Mouse (Mus musculus) ovary, postnatal 14 days (tissue): ENCODE results near the gene Aif1l.
A peak's percentile ranks its signal among the peaks of the same experiment; 100 is the strongest.

ENCODE experiments used
- DNase-seq: peaks from one replicate; pipeline ENCODE4 v3.0.0; 2022; ENCODE audit warnings: low spot score

Aif1l gene

DNA sequence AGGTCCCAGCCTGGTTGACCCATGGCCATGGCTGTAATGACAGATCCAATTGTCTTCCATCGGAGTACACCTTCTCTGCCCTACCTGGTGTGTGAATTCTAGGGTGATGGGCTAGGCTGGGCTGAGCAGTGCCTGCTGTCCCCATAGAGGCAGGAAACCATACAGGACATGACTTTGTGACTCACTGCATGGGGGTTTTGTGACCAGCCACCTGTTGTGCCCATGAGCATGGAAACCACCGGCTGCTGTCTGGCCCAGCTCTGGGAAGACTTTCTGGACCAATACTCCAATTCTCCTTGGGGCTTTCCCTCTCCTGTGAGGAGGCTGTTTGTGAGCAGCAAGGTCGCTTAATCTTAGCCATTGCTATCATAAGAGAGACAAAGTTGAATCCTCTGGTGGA lies 2.8 kb downstream of the Aif1l start:
- no peak for DNase-seq

DNA sequence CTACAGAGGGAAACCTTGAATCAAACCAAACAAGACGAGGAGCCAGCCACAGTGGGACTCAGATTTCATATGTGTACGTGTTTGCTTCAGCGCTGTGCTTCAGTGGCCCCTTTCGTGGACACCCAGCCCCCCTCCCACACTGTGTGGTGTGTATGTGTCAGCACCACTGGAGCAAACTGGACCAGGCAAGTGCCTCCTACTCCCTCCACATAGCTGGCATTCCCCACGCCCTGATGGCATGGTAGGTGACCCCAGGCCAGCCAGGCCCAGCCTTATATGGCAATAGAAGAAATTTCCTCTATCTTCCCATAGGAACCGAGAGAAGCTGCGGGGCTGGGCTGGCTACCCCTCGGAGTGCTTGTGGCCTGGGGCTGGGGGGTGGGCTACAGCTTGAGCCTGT lies 3.7 kb downstream of the Aif1l start:
- DNase-seq, result no peak

DNA sequence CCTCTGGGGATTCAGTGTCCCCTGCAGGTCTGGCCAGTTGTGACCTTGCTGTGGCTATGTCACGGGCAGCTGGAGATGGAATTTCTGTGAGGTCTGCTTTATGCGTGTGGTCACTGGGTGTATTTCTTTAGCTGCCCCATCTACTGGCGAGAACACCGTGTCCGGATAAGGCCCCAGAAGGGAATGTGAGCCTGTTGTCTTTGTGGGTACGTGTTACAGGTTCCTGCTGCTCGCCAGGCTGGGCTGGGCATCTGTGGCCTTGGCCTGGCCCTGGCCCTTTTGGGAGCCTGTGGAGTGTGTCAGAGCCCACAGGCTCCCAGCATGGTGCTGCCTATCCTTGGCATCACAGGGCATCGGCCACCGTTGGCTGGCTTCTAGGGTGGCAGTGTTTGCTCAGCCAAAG lies 4.8 kb downstream of the Aif1l start:
- DNase-seq, result no peak

DNA sequence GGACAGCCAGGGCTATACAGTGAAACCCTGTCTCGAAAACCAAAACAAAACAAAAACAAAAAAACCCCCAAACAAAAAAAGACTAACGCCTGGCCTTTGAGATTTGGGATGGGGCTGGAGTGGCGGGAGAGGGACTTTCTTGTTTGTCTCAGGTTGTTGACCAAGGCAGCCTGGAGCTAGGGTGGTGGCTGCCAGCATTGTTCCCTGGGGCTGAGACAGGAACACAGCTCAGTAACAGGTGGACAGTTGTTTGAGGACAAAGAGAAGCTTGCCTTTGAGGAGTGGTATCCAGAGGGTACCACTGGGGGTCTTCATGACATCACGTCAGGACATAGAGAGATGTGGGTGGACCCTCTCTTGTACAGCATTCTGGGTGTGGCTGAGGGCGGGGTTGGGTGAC lies 5.7 kb downstream of the Aif1l start:
- no peak for DNase-seq

DNA sequence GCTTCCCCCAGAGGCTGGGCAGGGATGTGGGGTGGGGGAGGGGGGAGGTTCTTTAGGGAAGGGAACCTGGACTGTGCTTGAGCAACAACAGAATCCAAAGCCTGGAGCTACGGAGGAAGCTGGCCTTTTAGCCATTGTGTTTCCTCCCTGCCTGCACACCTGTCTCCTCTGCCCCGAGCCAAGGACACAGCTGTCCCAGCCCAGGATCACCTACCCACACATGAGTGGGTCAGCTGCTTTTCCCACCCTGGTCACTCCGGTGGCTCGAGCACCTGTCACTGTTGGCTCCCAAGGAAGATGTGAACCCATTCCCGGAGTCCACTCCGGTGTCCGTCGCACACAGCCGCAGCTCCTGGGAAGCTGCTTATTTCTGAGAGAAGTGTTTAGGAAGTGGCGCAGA lies 7.3 kb downstream of the Aif1l start:
- DNase-seq, result no peak

DNA sequence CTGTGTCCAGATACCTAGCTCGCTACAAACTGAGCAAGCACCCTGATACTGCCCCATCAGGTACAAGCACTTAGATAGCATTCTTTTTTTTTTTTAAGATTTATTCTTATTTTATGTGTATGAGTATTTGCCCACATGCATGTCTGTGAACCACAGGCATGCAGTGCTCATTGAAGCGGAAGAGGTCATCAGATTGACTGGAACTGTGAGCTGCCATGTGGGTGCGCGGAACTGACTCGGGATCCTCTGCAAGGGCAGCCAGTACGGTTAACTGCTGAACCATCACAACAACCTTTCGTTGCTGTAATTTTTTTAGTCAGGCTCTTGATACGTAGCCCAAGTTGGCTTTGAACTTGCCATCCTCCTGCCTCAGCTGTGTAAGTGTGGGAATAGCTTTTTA lies 11.0 kb downstream of the Aif1l start:
- DNase-seq, result no peak

DNA sequence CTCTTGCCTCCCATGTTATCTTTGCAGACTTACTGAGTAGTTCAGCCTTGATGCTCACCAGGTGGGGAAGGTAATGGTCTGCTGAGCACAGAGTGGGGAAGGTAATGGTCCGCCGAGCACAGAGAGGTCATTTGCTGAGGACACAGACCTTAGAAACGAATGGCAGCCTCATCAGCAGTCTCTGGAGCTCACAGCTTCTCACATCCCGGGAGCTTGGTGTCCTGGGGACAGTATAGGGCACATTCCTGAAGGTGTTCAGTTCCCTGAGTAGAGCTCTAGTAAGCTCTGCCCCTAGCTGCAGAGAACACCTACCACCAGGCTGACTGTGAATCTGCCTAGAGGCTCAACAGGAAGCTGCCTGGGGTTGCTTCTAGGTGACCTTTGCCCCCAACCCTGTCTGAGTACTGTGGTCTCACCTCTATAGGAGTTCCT lies 11.9 kb downstream of the Aif1l start:
- DNase-seq, result no peak

DNA sequence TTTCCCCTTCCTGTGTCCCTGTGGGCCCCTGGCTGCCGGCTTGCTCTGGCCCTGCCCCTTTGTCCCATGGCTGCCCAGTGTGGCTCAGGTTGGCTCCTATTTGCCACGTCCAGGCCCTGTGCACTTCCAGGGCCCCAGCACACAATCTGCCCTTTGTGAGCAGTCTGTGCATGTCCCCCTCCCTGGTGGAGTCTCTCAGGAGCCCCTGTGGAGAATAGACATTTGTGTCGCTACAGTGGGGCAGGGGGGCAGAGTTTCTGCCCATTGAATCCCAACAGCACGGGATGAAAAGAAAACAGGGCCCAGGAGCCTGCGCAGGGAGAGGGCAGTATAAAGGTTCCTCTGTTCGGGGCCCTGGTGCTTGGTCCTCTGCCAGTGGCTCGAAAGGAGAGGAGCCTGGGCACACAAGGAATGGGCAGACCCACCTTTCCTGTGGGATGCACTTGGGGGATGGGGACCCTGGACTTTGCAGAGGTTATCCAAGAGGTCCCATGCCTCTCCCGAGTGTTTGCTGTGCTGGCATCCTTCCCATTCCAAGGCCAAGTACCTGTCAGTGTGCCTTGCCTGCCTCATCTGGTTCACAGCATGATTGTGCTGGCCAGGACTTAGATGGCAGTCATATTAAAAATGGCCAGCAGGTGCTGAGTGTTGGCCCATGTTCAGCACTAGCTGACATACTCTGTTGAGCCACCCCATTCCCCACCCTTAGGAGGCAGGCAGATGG lies 12.7 kb downstream of the Aif1l start:
- no peak for DNase-seq

DNA sequence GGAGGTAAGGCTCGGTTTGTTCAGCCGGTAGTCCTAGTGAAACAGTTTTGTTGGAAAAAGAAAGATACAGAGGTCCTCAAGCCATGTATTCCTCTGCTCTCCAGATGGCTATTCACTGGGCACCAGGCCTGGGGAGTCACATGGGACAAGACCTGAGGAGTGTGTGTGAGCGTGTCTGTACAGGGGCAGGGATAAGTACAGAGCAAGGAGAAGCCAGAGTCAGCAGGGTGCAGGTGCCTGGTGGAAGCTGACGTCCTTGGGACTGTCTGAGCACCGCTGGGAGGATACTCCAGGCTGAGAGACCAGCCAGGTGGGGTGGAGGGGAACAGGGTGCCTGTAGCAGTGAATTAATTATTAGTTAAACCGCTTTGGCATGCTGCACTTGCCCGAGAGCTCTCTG lies 13.6 kb downstream of the Aif1l start:
- DNase-seq, result no peak

DNA sequence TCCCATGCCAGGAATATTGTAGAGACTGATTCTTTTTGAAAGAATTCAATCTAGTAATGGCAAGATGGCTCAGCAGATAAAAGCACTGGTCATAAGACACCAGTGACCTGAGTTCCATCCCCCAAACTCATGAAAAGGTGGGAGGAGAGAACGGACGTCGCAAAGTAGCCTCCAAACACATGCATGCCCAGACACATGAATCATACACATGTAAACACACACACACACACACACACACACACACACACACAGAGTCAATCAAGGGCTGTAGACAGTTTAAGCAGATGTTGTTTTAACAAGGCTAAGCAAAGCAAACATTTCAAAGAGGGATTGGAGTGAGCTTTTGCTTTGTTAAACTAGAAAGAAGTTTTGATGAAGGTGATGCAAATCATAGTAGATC lies 14.3 kb downstream of the Aif1l start:
- no peak for DNase-seq

DNA sequence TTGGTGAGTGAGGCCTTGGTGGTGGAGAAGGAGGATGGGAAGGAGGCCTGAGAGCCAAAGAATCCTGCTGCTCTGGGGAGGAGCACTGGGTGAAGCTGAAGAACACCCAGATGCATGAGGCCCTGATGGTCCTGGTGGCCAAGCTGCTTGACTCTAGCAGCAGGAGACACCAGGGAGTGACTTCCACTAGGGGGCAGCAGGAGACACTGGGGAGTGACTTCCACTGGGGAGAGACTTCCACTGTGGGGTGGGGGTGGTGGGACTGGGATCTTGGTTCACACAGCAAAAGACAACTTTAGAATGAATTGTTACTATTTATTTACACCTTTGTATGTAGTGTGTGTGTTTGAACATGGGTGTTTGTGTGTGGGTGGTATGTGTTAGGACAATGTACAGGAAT lies 15.2 kb downstream of the Aif1l start:
- DNase-seq, result no peak

DNA sequence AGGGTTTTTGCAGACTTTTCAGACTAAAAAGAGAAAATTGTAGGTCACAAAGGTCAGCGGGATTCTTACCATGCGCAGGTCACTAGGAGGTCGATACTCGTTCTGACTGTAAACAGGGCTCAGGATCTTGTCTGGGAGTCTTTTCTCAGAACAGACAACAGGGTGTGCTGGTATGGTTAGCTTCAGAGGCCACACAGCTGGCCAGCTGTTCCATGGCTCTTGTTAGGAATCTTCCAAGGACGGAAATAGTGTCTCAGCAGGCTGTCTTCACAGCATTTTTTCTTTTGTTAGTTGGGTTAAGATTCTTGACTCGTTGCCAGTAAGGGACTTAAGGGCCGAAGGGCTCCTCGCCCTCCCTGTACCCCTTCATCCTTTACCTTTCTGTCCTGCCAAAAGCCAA lies 16.9 kb downstream of the Aif1l start:
- DNase-seq, result no peak

DNA sequence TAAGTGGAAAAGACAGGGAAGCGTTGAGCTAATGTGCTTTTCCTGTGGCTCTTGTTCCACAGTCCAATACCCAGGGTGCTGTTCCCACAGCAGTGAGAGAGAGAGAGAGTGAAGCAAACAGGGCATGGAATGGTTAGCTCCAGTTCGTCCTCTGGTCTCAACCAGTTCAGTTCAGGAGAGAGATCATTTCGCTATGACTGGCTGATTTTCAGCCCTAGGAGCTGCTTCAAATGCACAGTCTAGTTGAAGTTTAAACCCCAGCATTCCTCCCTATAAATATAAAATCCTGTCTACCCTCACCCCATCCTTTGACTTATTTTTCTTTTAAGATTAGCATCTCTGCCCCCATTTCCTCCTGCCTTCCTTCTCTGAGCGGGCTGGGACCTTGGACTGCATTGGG lies 22.6 kb downstream of the Aif1l start:
- DNase-seq, result no peak

DNA sequence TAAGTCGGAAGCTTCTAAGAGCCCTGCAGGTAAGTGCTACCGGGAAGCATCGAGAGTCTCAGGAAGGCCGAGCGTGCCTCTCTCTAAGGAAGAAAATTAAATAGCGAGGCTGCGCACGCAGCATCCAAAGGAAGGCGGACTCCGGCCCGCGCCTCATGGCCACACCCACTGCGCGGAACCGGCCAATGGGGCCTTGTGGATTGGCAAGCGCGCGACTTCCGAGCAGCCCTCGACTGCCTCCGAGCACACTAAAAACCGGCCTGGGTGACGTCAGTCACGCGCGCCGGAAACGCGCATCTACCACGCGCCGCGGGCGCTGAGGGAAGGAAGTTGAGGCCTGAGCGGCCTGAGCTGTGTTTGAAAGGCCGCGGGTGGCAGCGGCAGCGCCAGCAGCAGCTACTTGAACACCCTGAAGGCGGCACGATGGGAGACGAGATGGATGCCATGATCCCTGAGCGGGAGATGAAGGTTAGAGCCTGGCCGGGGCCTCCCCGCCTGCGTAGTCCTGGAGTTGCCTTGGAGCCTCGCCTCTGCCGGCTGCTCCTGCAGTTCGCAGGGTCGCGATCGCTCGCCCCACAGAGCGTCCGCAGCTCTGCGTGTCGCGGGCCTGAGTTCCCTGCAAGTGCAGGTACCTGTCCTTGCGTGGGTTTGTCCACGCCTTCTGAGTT lies 24.3 kb downstream of the Aif1l start, which contains the start of gene Nup214:
TSS of gene Nup214 (plus strand) at position 296 of the 668 bp plus-strand sequence.
- DNase-seq, result peak; percentile 99

DNA sequence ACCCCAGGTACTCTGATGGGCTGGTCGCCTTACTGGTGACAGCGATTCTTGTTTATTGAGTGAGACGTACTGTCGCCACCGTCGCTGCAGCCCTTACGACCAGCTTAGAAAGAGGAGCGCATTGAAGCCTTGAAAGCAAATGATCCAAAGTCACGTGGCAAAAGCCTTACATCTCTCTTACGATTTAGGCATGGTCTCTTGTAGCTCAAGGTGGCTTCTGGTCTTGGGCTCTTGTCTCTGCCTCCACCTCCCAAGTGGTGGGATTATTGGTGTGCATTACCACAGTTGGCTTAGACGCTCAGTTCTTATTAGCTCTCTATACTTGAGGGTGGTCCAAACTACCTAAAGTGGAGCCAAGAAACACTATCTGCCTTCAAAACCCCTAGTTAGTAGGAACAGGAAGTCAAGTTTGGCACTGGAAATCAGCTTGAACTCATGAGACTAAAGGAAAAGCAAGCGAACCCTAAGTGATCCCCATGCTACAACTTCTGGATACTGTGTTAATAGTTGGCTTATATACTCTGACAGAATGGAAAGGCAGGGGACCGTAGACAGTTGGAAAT lies 25.0 kb downstream of the Aif1l start:
- no peak for DNase-seq

DNA sequence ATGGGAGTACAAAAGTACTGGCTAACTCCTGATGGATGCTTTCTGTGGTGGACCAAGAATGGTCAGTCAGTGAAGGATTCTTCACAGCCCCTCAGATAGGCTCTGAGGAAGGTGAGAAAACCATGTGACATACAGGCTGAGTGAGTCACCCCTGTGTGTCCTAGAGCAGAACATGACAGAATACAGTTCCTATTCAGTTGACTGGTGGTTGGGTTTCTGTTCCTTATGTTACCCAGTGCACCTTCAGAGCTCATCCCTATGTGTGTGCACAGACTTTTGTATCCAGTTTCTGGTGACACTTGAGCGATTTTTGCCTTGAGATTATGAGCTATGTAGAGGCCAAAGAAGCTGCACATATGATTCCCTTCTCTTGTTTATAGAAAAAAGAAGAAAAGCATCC lies 37.8 kb downstream of the Aif1l start:
- no peak for DNase-seq

DNA sequence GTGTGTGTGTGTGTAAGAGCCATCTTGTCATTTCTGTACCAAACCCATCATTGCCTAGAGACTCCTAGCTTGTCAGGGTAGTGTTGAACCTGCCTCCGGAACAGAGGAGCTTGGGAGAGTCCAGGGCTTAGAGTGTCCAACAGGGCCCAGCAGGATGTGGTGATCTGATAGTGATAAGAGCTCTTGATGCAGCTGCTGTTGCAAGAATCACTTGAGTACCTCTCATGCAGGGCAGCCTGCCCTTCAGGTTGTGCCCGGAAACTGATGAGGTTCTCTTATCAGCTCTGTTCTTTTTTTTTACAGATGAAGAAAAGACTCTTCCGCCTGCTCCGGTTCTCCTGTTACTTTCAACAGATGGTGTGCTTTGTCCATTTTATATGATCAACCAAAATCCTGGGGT lies 41.0 kb downstream of the Aif1l start:
- no peak for DNase-seq

DNA sequence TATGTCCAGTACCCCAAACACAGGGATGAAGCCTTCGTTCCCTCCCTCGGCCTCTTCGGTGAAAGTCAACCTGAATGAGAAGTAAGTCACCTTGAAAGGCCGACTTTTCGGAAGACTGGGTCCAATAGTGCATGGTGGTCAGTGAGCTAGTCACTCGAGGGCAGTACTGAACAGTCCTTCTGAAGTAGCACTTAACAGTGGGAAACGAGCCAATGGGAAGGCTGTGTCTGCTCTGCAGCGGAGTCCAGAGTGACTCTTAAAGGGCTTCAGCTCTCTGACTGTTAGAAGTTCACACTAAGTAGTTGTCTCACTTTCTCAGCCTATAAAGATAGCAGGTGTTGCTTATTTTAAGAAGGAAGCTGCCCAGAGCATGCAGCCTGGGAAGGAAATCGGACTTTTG lies 45.0 kb downstream of the Aif1l start:
- no peak for DNase-seq

DNA sequence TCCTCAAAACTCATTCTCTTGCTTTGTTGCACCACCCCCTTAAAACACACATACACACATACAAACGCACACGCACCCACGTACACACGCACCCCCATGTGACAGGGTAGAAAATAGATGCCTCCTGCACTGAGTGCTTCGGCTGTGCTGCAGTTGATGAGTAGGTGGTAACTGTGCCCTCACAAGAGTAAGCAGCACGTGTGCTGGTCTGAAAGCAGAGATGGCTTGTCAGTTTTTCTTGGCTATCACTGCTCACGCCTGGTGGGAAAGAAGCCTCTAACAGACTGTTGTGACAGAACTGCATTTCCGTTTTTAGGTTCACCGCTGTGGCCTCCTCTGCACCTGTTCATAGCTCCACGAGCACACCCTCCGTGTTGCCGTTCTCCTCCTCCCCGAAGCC lies 46.1 kb downstream of the Aif1l start:
- DNase-seq, result no peak

DNA sequence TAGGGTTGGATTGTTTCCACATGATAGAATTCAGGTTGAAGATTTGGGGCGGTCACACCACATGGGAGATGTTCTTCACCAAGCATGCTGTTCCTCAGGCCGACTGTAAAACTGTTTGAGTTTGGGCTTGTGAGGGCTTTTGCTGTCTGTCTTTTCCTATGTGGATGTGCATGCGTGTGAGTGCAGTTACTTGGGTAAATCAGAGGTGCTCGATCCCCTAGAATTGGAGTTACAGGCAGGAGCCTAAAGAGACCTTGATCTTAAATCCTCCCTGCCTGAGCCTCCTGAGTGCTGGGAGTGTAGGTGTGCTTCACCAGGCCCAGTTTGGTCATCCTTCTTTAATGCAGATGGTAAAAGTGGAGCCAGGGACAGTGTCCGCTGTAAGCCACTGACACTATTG lies 47.6 kb downstream of the Aif1l start:
- no peak for DNase-seq

DNA sequence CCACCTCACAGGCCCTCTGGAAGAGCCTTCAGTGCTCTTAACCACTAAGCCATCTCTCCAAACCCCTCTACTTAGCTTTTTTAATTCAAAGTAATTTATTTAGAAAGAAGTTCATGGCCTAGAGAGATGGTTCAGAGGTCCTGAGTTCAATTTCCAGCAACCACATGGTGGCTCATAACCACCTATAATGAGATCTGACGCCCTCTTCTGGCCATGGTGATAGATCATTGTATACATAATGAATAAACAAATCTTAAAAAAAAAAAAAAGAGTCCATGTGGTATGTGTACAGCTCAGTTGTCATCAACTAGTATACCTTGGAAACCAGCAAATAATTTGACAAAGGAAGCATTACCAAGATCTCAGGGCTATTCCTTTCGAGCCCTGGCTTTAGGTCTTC lies 48.5 kb downstream of the Aif1l start:
- no peak for DNase-seq

DNA sequence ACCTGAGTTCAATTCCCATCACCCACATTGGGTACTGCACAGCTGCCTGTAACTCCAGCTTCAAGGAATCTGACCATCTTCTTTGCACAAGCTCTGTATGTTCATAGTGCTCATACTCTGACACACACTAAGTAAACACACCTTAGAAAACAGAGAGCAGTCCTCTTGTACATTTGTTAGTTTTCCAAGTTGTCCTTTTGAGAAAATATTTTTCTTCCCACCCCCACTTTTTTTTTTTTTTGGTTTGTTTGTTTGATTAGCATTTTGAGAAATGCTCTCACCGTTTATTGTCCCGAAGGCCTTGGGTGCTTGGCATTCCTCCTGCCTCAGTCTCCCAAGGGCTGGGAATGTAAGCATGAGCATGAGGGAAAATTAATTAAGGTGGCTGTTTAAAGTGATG lies 58.4 kb downstream of the Aif1l start:
- DNase-seq, result no peak

DNA sequence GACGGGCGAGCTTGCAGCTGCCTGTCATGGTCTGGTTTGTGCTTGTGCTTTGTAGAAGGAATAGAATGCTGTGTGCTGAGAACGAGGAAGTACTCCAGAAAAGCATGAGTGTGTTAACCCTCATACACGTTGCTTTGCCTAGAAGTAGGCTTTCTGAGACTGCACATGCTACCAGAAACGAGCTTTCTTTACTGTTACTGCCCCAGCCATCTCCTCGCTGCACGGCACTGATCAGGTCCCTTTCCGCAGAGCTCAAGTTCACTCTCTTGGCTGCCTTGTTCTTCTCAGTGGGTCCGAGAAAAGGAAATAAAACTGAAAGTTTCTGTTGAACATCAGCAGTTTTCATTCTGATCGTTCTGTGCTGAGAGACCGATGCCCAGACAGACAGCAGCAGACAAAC lies 58.8 kb downstream of the Aif1l start:
- no peak for DNase-seq

DNA sequence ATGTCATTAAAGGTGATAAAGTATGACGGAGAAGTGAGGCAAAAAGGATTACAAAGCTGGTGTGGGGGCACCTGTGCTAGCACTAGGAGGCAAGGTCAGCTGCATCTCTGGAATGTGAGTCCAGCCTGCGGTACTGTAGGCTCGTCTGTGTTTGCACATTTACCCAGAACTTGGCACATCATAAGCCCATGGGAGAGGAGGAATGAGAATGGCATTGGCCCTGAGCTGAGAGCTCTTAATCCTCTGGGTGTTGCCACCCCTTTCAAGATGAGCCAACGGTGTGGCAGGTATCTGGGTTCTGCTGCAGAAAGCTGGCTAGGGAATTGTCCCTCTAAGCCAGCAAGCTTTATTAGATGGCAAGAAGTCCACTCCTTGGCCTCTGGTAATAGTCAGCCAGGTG lies 69.8 kb downstream of the Aif1l start:
- DNase-seq, result no peak
